Mouse (Mus musculus) adrenal gland, adult 8-10 months (tissue): Measurements from ENCODE around the gene Trip12. TPM values are rescaled to one million over a fixed set of nuclear protein-coding genes. Genes with fewer than 3 reads are reported as not detected.

ENCODE experiments used
- DNase-seq: peaks from one replicate; pipeline ENCODE4 v3.0.0; 2022
- total RNA-seq, 4 experiments: library from RNA; stranded (reverse); gene quantifications; 2 replicates each; pipeline ENCODE4 v1.2.4; 2022

Gene Trip12
- total RNA-seq, 4 experiments from 2014 or later: 216 to 293 (median 285) TPM

- DNase-seq: no peak
These were observed 19.3 kb upstream of the Trip12 start for GRCm38 (mm10) chr1:84859597-84859996.

- no peak for DNase-seq
These were observed 15.4 kb upstream of the Trip12 start for GRCm38 (mm10) chr1:84855756-84856155.

DNA sequence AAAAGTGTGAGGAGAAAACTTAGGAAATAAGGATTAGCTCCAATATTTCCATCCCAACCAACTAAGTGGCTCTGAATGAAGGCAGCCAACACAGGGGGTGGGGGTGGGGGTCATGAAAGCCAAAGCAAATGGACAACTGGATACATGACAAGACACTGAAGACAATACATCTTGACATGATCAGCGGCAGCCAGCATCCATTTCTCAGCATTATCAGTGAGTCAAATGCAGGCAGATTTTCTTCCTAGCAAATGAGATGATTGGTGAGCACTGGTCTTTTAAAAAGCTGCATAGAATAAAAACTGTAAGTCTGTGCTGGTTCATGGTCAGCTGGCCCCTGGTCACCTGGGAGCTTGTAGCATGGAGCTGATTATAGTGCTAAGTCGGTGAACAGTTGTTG lies 14.7 kb upstream of the Trip12 start:
- no peak for DNase-seq

DNA sequence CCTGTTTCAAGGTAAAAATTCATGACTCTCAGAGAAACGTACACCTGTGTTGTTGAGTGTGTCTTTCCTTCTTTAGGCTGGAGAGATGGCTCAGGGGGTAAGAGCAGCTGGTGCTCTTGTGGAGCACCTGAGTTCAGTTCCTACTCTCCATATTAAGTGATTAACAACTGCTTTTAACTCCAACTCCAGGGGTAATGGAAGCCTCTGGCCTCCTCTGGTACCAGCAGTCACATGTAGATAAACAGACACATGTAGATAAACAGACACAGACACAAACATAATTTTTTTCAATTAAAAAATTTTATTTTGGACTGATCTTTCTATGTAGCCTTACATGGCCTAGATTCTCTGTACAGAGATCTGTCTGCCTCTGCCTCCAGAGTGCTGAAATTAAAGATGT lies 13.4 kb upstream of the Trip12 start:
- DNase-seq: no peak

DNA sequence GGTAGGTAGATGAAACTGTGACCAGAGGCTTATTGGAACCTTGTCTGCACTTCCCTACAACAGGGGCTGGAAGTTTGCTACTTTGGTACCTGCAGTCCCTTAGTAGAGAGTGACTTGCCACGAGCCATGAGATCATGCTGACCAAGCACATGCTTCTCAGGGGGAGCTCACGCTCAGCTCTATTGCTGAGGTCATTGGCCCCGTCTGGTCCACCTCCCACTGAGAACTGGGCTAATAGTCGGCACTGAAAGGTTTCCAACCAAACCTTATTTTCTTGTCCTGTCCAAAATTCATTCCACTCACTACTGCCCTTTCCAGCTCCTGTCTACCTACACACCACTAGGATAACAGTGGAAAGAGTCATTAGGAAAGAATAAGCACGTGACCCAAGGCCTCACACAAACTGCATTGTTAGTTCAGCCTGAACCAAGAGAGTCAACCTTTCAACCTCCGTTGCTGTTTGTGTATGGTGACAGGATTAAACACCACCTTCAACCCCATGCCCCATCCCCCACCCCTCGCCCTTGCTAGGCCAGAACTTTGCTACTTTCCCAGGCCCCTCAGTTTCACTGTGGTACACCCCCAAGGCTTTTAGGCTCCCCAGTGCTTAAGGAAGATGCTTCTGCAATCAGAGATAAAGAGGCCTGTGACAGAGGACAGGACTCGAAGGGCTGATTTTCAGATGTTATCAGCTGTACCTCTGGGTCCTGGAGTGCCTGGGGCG lies 11.4 kb upstream of the Trip12 start:
- DNase-seq: no peak

DNA sequence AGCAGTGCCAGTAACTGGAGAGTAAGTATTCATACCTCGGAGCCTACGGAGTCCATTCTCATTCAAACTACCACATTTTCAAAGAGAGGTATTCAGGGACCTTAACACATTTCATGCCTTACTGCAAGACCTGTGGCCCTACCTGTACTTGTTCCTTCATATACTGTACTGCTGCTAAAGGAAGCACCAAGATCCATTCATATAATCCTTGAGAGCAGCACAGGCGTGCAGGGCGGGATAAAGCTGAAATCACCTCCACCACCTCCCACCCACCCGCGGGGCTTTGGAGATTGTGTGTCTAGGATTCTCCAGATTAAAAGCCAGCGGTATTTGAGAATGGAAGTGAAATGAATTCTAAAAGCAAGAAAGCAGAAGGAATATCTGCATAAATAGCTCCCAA lies 10.2 kb upstream of the Trip12 start:
- no peak for DNase-seq

GRCm38 (mm10) chr1:84849804-84850203 lies 9.5 kb upstream of the Trip12 start:
- DNase-seq: no peak

- no peak for DNase-seq
These were observed 8.6 kb upstream of the Trip12 start for GRCm38 (mm10) chr1:84848801-84849455.

DNA sequence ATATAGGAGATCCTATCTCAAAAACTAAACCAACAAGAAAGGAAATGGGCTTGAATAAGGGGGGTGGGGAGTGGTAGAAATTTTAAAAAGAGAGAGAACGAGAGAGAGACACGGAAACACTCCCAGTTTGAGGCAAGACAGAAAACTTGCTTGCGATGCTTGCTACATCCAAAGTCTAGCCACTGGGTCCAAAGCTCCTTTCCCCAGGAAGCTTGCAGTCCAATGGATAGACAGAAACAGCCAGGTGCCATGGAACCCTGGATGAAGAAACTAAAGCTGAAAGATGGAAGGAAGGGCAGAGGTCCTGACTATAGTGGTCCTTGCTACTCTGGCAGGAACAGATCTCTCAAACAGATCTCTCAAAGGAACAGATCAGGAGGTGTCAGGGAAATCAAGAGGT lies 8.0 kb upstream of the Trip12 start:
- DNase-seq: no peak

DNA sequence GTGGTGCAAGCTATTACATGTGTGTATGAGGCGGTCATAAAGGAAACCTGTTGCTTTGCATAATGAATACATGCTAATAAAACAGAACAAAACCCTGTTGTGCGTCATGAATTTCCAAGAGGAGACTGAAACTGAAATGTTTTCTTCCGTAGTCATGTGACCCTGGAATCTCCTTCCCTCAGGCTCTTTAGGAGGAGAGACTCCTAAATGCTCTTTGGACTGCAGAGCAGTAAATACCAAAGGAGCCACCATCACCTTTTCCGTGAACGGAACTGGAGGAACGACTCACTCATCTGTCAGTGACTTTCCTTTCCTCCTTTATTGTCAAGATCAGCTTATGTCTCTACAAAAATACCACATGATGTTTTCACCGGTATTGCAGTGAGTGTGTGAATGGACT lies 7.4 kb upstream of the Trip12 start:
- no peak for DNase-seq

DNA sequence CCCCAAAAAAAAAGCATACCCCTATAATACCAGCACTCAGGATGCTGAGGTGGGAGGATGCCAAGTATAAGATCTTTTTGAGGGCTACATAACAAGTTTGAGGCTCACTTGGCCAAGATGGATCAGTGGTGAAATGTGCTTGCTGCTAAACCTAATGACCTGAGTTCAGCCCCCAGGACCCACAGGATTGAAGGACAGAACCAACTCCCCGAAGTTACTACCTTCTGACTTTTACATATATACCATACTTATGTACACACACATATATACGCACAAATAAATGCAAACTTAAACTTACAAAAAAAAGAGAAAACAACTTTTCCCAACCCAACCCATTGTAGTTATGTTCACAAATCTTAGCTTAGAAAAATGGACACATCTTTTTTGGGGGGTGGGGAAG lies 3.0 kb upstream of the Trip12 start:
- no peak for DNase-seq

DNA sequence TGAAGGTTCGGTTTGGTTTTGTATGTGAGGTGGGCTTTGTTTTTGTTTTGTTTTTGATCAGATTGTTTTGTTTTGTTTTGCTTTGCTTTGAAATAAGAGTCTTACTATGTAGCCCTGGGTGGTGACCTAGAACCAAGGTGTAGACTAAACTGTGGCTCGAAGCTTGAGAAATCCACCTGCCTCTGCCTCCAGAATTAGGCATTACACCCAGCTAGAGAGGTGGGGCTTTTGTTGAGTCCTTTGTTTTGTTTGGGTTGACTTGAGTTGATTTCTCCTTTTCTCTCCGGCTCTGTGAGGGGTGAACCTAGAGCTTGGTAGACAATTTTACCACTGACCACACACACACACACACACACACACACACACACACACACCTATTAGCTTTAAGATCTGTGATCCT lies 745 bp upstream of the Trip12 start:
- DNase-seq: no peak

GRCm38 (mm10) chr1:84839309-84840017 lies 853 bp downstream of the Trip12 start, which contains the start of gene Fbxo36:
Gene Fbxo36 (plus strand): TSS chr1:84839841.
- DNase-seq: peak; percentile 92

DNA sequence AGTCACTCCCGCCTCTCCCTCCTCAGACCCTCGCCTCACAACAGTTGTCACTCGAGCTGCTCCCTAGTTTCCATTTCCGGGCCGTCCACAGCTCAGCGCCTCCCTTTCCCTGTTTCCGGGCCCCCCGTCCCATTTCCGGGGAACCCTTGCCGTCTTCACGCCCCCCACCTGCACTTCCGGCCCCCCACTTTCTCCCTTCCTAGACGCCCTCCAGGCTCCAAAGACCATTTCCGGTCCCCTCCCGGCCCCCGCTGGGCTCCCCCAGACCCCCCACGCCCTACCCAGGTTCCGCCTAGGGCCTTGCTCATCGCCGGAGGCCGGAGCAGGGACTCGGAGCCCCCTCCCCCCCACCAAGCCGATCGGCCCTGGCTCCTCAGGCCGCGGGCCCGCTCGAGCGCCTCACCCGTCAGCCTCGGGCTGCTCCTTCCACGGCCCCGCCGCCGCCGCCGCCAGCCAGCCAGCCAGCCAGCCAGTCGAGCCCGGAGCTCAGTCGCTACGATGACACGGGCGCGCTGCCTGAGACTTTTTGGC lies 1.6 kb downstream of the Trip12 start:
- peak; percentile 62 for DNase-seq

DNA sequence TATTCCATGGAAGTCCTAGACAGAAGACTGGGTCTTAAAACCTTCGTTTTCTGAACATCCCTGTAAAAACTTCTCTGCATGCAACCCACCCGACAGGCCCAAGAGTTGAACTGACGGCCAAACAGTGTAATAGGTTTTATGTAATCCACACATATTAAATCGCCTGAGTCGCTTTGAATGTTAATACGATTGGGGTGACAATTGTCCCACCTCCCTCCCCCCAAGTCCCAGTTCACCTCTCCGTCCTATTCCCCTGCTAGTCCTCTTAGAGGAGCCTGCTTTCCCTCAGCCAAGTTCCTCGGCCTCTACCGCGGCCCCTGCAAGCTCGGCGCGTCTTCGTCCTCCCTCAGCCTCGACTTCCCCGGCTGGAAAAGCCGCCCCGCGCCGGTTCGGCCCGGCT lies 2.2 kb downstream of the Trip12 start:
- no peak for DNase-seq

DNA sequence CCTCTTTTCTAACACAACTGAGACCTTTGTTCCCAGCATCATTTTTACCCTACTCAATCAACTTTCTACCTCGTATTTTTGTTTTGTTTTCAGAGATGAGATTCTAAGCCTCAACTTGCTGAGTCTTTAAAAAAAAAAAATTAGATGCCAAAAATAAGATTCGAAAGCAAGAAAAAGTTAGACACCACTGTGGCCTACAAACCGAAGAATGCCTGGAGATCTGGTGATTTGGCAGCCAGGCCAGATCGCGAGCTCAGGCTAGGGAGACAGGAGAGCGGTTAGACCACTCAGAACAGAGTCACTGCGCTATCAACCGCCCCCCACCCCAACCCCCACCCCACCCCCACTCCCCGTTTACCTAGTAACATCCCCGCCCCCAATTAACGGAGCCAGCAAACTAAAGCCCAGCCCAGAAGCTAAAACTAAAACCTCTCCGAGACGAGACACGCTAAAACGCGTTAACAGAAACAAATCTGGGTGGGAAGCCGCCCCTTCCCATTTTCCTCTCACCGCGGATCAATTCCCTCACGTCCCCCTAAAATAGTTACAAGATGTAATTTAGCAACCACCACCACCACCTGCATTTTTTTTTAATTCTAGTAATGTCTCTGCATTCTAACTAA lies 2.7 kb downstream of the Trip12 start:
- DNase-seq: no peak

DNA sequence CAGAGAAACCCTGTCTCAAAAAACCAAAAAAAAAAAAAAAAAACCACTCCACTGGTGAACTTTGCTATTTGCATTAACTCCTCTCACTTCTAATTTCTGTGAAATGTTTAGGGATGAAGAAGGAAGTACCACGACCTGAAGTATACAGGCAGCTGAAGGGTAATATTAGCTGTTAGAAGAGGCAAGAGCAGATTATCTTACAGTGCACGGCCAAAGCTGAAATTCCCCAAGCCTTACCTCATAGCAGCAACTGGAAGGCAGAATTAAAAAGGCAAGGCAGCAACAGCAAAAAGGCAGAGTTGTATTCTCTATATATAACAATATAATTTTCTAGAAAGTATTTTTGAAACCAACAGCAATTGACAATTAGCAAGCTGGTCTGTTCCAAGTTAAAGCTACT lies 15.2 kb downstream of the Trip12 start:
- DNase-seq: no peak

- DNase-seq: no peak
These were observed 22.7 kb downstream of the Trip12 start for GRCm38 (mm10) chr1:84817596-84817995.

- DNase-seq: no peak
These were observed 36.5 kb downstream of the Trip12 start for GRCm38 (mm10) chr1:84803788-84804187.

DNA sequence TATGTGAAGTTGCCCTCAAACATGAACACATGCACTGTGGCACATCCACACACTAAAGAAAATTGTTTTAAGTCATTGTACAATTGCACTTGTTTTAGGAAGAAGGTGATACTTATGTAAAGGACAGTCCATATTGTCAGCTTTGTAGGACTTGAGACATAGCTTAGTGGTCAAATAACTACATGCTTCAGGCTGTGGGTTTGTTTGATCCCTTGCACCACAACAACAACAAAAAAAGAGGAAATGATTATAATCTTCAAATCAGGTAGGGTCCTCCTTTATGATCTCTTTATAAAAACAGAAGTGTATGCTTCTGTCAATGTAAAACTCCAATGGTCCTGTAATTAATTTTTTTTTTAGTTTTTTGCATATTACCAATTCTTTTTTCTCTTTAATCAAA lies 41.1 kb downstream of the Trip12 start:
- DNase-seq: no peak

DNA sequence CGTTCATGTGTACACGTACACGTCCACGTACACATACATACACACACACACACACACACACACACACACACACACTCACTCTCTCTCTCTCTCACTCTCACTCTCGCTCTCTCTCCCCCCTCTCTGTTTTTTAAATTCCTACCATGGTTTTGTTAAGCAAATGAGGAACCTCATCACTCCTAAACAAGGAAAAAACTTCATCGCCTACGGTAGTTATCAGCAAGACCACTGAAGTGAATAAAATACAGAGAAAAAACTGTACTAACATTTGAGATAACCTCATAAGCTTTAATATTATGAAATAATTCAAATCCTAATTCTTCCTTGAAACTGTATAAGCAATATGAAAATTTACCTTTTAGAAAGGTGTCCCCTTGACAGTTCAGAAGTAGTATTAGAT lies 45.0 kb downstream of the Trip12 start:
- DNase-seq: no peak

- no peak for DNase-seq
These were observed 48.9 kb downstream of the Trip12 start for GRCm38 (mm10) chr1:84791393-84791792.

DNA sequence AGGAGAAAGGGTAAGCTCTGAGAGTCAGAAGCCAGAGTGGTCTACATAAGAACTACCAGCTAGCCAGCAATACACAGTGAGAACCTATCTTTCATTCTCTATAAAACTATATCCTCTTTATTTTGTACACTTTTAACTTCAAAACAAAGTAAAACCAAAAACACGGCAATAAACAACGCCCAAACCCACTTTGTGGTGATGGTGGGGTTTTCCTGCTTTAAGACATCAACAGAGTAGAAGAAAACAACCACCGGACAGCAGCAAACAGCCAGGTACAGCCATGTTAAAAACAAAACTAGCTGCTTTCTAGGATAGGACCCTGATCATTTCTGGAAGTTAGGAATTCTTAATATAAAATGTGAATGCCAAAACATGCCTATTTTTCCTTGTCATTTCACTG lies 59.7 kb downstream of the Trip12 start:
- DNase-seq: no peak
